Mouse (Mus musculus): ENCODE data around the gene Zfp804b. TPM values are rescaled to one million over a fixed set of nuclear protein-coding genes. Genes with fewer than 3 reads are reported as not detected.

The Zfp804b gene
- total RNA-seq, 1 experiment from 2014 or later = 0.11 TPM

Other genes with a start within 250 kb of the Zfp804b start
- gene Tex47, start 40.6 kb downstream of the Zfp804b start, total RNA-seq (2021) = not detected in 2 replicates

Measured in adrenal gland, postnatal 14 days (tissue).